17 mouse cellular contexts compared by ENCODE assay signal in the genomic region with DNA sequence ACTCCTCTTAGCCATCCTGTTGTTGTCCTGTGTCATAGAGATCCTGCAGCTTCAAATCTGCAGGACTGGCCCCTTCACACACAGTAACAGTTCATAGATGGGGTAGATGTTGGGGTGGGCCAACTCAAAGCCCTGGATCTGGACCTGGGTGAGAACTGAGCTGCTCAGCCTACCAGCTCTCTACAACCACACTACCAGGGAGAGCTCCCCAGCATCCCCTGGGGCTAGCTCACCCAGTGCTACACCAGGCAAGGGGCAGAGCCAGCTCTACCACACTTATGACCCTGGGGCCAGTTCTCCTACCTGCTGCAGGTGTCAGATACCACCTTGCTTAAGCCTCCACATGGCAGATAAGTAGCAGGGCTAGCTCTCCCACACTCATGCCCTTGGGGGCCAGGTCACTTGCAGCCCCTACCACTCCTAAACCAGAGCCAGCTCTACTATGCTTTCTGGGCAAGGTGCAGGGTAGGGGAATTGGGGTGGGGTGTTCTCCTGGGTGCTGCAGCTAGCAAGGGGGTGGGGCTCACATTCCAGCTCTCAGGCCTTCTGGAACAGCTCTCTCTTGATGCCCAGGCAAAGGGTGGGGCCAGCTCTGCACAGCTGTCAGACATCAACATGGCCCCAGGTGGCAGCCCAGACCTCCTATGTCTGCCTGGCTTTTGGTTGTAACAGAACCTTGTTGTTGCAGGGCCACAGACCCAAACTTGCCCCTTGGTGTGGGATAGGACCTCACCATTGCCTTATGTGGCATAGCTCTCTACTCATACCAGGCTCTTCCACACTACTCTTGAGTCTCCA.
DNase-seq lines count a peak whose midpoint lies in the region; ATAC-seq and TF ChIP-seq lines count a peak whose summit lies in the region.
"Had no signal": no experiment of that assay in that cellular context is flagged by ENCODE, and none has a peak within 500 bp of the region (broad histone marks: within the 10 kb centered on the region; RNA-seq: fewer than 3 reads in every experiment).

No protein-coding gene starts in this region.

- no peaks in the 10 kb centered on the region for H3K36me3 ChIP-seq in hindbrain, embryonic 12.5 days
- H3K36me3 ChIP-seq in hindbrain, embryonic 13.5 days, result no peaks in the 10 kb centered on the region
- no peaks in the 10 kb centered on the region for H3K36me3 ChIP-seq in kidney, adult 2 months (ENCODE audit: control insufficient read depth, insufficient read depth, low read length)
- H3K36me3 ChIP-seq in midbrain, embryonic 13.5 days, result no peaks in the 10 kb centered on the region
- no peaks in the 10 kb centered on the region for H3K36me3 ChIP-seq in midbrain, embryonic 11.5 days (ENCODE audit: control insufficient read depth, insufficient read depth, low read length)
- H3K36me3 ChIP-seq in intestine, embryonic 16.5 days (ENCODE audit: control insufficient read depth, insufficient read depth, low read length), result no peaks in the 10 kb centered on the region

- no peak for TF ChIP-seq CTCF in kidney, adult 2 months (conservative IDR thresholded peaks at IDR 0.05; ENCODE audit: insufficient read depth, insufficient read length, low read depth, low read length)

- H3K9me3 ChIP-seq in hindbrain, embryonic 12.5 days (replicated peaks), result no peaks in the 10 kb centered on the region
- H3K9me3 ChIP-seq in hindbrain, embryonic 13.5 days, result no peaks in the 10 kb centered on the region
- H3K9me3 ChIP-seq in midbrain, embryonic 13.5 days, result no peaks in the 10 kb centered on the region
- H3K9me3 ChIP-seq in midbrain, embryonic 11.5 days (ENCODE audit: control insufficient read depth, low read length), result no peaks in the 10 kb centered on the region
- H3K9me3 ChIP-seq in intestine, embryonic 16.5 days (ENCODE audit: control insufficient read depth, low read length), result no peaks in the 10 kb centered on the region

- ATAC-seq in hindbrain, embryonic 12.5 days (ENCODE audit: low FRiP score), result peak; percentile 40; the same call in 1 of the 2 replicates
- no peak for ATAC-seq in hindbrain, embryonic 13.5 days (ENCODE audit: low FRiP score)
- peak; percentile 37; the same call in 1 of the 2 replicates for ATAC-seq in midbrain, embryonic 13.5 days
- no peak for ATAC-seq in midbrain, embryonic 11.5 days (ENCODE audit: low FRiP score)
- peak; percentile 38 for ATAC-seq in intestine, embryonic 16.5 days
- ATAC-seq: activated CD4-positive, CD25-positive, alpha-beta regulatory T cell, adult 4 months; liver, postnatal 0 days had no signal

- no peak overlapping the region for H3K9ac ChIP-seq in hindbrain, embryonic 12.5 days
- H3K9ac ChIP-seq in hindbrain, embryonic 13.5 days, result no peak overlapping the region
- no peak overlapping the region for H3K9ac ChIP-seq in midbrain, embryonic 13.5 days (replicated peaks)
- H3K9ac ChIP-seq in midbrain, embryonic 11.5 days (ENCODE audit: low read length), result no peak overlapping the region
- H3K9ac ChIP-seq in intestine, embryonic 16.5 days (ENCODE audit: low read depth, low read length), result no peak overlapping the region
- H3K9ac ChIP-seq: liver, postnatal 0 days had no signal

- DNase-seq in kidney, postnatal 14 days, result peak; percentile 6
- DNase-seq in kidney, adult 2 months, result no peak
- no peak for DNase-seq in midbrain, embryonic 11.5 days (ENCODE audit: low spot score, missing footprints)
- DNase-seq: adrenal gland, postnatal 14 days; B cell, adult 2 months; cerebellum, adult 11-12 months; cerebellum, postnatal 36 days; heart, adult 2 months; liver, postnatal 0 days; thymus, adult 2 months had no signal

- H3K4me3 ChIP-seq in hindbrain, embryonic 12.5 days, result no peak overlapping the region
- no peak overlapping the region for H3K4me3 ChIP-seq in hindbrain, embryonic 13.5 days
- H3K4me3 ChIP-seq in kidney, adult 2 months (ENCODE audit: insufficient read depth, low read depth, low read length), result no peak overlapping the region
- no peak overlapping the region for H3K4me3 ChIP-seq in midbrain, embryonic 13.5 days (replicated peaks)
- H3K4me3 ChIP-seq in midbrain, embryonic 11.5 days (ENCODE audit: low read depth, low read length), result no peak overlapping the region
- no peak overlapping the region for H3K4me3 ChIP-seq in intestine, embryonic 16.5 days (ENCODE audit: low read length)
- H3K4me3 ChIP-seq: heart, adult 2 months; left cerebral cortex, adult 2 months had no signal

- TF ChIP-seq POLR2A in kidney, adult 2 months (IDR thresholded peaks at IDR 0.05; ENCODE audit: low read depth, low read length), result no peak

- H3K27ac ChIP-seq in hindbrain, embryonic 12.5 days, result no peak overlapping the region
- no peak overlapping the region for H3K27ac ChIP-seq in hindbrain, embryonic 13.5 days
- H3K27ac ChIP-seq in kidney, adult 2 months (ENCODE audit: insufficient read depth, low read depth, low read length), result no peak overlapping the region
- no peak overlapping the region for H3K27ac ChIP-seq in midbrain, embryonic 13.5 days
- no peak overlapping the region for H3K27ac ChIP-seq in midbrain, embryonic 11.5 days (ENCODE audit: low read depth, low read length)
- H3K27ac ChIP-seq in intestine, embryonic 16.5 days (ENCODE audit: low read length), result no peak overlapping the region
- H3K27ac ChIP-seq: heart, adult 2 months; left cerebral cortex, adult 2 months; macrophage had no signal

- H3K4me1 ChIP-seq in hindbrain, embryonic 12.5 days, result 0 out of 2 replicates have a peak, but pooled peaks cover 3% of the 10 kb centered on the region
- H3K4me1 ChIP-seq in hindbrain, embryonic 13.5 days (replicated peaks), result no peaks in the 10 kb centered on the region
- no peaks in the 10 kb centered on the region for H3K4me1 ChIP-seq in kidney, adult 2 months (ENCODE audit: control insufficient read depth, insufficient read depth, low read length)
- H3K4me1 ChIP-seq in midbrain, embryonic 13.5 days (replicated peaks), result no peaks in the 10 kb centered on the region
- H3K4me1 ChIP-seq in midbrain, embryonic 11.5 days (ENCODE audit: control insufficient read depth, insufficient read depth, low read length), result no peaks in the 10 kb centered on the region
- no peaks in the 10 kb centered on the region for H3K4me1 ChIP-seq in intestine, embryonic 16.5 days (ENCODE audit: control insufficient read depth, insufficient read depth, low read length)

- no peak overlapping the region for H3K4me2 ChIP-seq in hindbrain, embryonic 12.5 days (replicated peaks)
- H3K4me2 ChIP-seq in hindbrain, embryonic 13.5 days, result no peak overlapping the region
- no peak overlapping the region for H3K4me2 ChIP-seq in midbrain, embryonic 13.5 days (replicated peaks)
- no peak overlapping the region for H3K4me2 ChIP-seq in midbrain, embryonic 11.5 days
- no peak overlapping the region for H3K4me2 ChIP-seq in intestine, embryonic 16.5 days (ENCODE audit: low read depth, low read length)

- H3K27me3 ChIP-seq in hindbrain, embryonic 12.5 days, result no peaks in the 10 kb centered on the region
- no peaks in the 10 kb centered on the region for H3K27me3 ChIP-seq in hindbrain, embryonic 13.5 days
- H3K27me3 ChIP-seq in kidney, adult 2 months (replicated peaks; ENCODE audit: control insufficient read depth, insufficient read depth, low read length), result no peaks in the 10 kb centered on the region
- H3K27me3 ChIP-seq in midbrain, embryonic 13.5 days, result no peaks in the 10 kb centered on the region
- no peaks in the 10 kb centered on the region for H3K27me3 ChIP-seq in midbrain, embryonic 11.5 days (ENCODE audit: control insufficient read depth, insufficient read depth, low read length)
- H3K27me3 ChIP-seq in intestine, embryonic 16.5 days (replicated peaks; ENCODE audit: control insufficient read depth, insufficient read depth, low read length), result no peaks in the 10 kb centered on the region

Comparison
In these comparisons a context has a peak if more than half of its experiments do, and no peak if none do; other contexts are left out.
1. ATAC-seq: peak in hindbrain, embryonic 12.5 days (single experiment), midbrain, embryonic 13.5 days (single experiment) and intestine, embryonic 16.5 days (single experiment); none in hindbrain, embryonic 13.5 days (single experiment) and midbrain, embryonic 11.5 days (single experiment).